Mouse (Mus musculus) right cerebral cortex, adult 18-20 months (tissue): ENCODE measurements at regions not wholly inside any gene's neighbourhood (a gene's known extent, or its start where the extent isn't known, plus 50 kb on each side); places are given as distances from the start of the nearest gene placed in this dataset.

ENCODE experiments used
- DNase-seq: peaks from one replicate; pipeline ENCODE4 v3.0.0; 2022; ENCODE audit warnings: mixed read lengths

- DNase-seq: no peak
These were observed 142.9 kb upstream of the Dpyd start for GRCm38 (mm10) chr3:118418981-118419380.

GRCm38 (mm10) chr3:118421701-118422100, 140.2 kb upstream of the Dpyd start:
- DNase-seq: no peak

- DNase-seq: no peak
These were observed 136.2 kb upstream of the Dpyd start for GRCm38 (mm10) chr3:118425748-118426147.

GRCm38 (mm10) chr3:118428523-118428922, 133.4 kb upstream of the Dpyd start:
- DNase-seq: peak; percentile 63

GRCm38 (mm10) chr3:118429825-118430630, 131.9 kb upstream of the Dpyd start:
- peak; percentile 68 for DNase-seq

- DNase-seq: no peak
These were observed 131.4 kb upstream of the Dpyd start for GRCm38 (mm10) chr3:118430631-118430906.

- peak; percentile 65 for DNase-seq
These were observed 130.8 kb upstream of the Dpyd start for GRCm38 (mm10) chr3:118431031-118431723.

- DNase-seq: peak; percentile 47
These were observed 128.4 kb upstream of the Dpyd start for GRCm38 (mm10) chr3:118433441-118434021.

GRCm38 (mm10) chr3:118434311-118434710, 127.6 kb upstream of the Dpyd start:
- DNase-seq: peak; percentile 38

- DNase-seq: no peak
These were observed 127.1 kb upstream of the Dpyd start for GRCm38 (mm10) chr3:118434847-118435246.

- no peak for DNase-seq
These were observed 126.7 kb upstream of the Dpyd start for GRCm38 (mm10) chr3:118435248-118435647.

GRCm38 (mm10) chr3:118443742-118444332, 118.1 kb upstream of the Dpyd start:
- DNase-seq: no peak

- DNase-seq: no peak
These were observed 116.6 kb upstream of the Dpyd start for GRCm38 (mm10) chr3:118445360-118445759.

GRCm38 (mm10) chr3:118459636-118460035, 102.3 kb upstream of the Dpyd start:
- no peak for DNase-seq

- no peak for DNase-seq
These were observed 96.3 kb upstream of the Dpyd start for GRCm38 (mm10) chr3:118465611-118466010.

GRCm38 (mm10) chr3:118472215-118472799, 89.6 kb upstream of the Dpyd start:
- DNase-seq: no peak

- no peak for DNase-seq
These were observed 83.9 kb upstream of the Dpyd start for GRCm38 (mm10) chr3:118478065-118478464.

- DNase-seq: no peak
These were observed 81.2 kb upstream of the Dpyd start for GRCm38 (mm10) chr3:118480515-118481248.

GRCm38 (mm10) chr3:118485966-118486365, 76.0 kb upstream of the Dpyd start:
- DNase-seq: no peak

GRCm38 (mm10) chr3:118487408-118487807, 74.5 kb upstream of the Dpyd start:
- DNase-seq: no peak

GRCm38 (mm10) chr3:118491101-118491500, 70.8 kb upstream of the Dpyd start:
- DNase-seq: no peak

GRCm38 (mm10) chr3:118491871-118492270, 70.1 kb upstream of the Dpyd start:
- no peak for DNase-seq

- DNase-seq: no peak
These were observed 67.3 kb upstream of the Dpyd start for GRCm38 (mm10) chr3:118494611-118495010.
